Mouse (Mus musculus): Measurements from ENCODE around the gene Vwa8.

DNA sequence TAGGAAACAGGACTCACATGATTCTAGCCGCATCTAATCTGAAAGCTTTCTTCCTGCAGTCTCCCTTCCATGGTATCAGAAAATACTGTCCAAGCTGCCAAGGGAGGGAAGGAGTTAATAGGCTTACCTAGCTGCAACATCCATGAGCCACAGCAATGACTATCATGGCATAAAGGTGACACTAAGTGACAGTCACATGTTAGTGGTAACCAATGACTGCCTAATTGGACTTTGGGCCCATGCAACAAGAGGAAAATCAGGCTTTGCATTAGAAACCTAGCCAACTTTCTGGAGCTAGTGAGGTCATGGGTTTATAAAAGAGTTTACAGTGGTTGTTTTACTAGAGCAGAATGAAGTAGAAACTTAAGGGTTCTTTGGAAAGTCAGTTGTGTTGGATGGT is 46.6 kb downstream of the Vwa8 start:
- TF ChIP-seq CTCF (conservative IDR thresholded peaks at IDR 0.05; ENCODE audit: low read length), result no peak
- TF ChIP-seq NANOG (IDR thresholded peaks at IDR 0.05; ENCODE audit: borderline replicate concordance, low read length), result no peak
- no peak for TF ChIP-seq POU5F1 (IDR thresholded peaks at IDR 0.05; ENCODE audit: borderline replicate concordance, low read length)
